Mouse (Mus musculus) liver, embryonic 14.5 days (tissue): ENCODE measurements around the gene Bend3.

Experiments
- CTCF ChIP-seq: IDR thresholded peaks from 2 replicates; pipeline ENCODE4 v1.5.1; 2016; ENCODE audit warnings: antibody characterized with exemption, low read depth, control low read depth
- EP300 ChIP-seq: IDR thresholded peaks from 2 replicates; pipeline ENCODE4 v1.6.1; 2016; ENCODE audit warnings: antibody characterized with exemption, low read depth

DNA sequence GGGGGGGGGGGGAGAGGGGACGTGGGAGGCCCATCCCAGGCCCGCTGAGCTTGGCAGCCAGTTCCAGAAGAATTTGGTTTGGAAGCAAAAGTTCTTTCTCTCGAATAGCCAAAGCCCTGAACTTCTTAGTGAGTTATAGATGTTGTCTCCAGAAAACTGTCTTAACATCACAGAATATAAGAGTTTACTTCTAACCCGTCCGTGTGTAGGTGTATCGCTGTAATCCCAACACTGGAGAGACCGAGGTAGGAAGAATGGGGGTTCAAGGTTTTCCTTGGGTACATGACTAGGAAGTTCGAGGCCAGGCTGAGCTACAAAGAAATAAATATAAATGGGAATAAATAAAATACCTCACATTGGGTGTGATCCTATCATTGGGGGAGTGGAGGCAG, 62.5 kb downstream of the Bend3 start:
- no peak for TF ChIP-seq CTCF
- TF ChIP-seq EP300 = no peak
